Mouse (Mus musculus): ENCODE data around the gene Atp2a1.
A peak's percentile ranks its signal among the peaks of the same experiment; 100 is the strongest.
"Not testable (repeated sequence)": the region's sequence is repeated elsewhere in the genome, so short reads cannot be mapped to it uniquely, and the experiment has no call there.

The Atp2a1 gene

DNA sequence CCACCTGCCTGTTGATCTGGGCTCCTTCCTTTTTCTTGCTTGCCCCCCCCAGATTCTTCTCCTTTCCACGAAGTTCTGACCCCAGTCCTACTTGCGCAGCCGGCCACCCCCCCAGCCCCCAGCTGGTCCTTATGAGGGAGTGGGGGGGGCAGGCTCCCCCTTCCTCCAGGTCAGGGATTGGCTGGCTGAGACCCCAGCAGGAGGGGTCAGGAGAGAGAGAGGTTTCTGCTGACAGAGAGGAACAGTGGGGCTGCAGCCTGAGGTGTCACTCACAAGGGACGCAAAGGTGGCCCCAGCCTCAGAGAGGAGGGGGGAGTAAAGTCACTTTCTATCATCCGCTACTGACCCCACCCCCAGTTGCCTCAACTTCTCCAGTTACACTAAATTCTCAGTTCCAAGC lies at the start of gene Atp2a1:
Gene Atp2a1, minus strand, starts transcription at position 105 of the 400 bp plus-strand sequence.
- no peak for DNase-seq

DNA sequence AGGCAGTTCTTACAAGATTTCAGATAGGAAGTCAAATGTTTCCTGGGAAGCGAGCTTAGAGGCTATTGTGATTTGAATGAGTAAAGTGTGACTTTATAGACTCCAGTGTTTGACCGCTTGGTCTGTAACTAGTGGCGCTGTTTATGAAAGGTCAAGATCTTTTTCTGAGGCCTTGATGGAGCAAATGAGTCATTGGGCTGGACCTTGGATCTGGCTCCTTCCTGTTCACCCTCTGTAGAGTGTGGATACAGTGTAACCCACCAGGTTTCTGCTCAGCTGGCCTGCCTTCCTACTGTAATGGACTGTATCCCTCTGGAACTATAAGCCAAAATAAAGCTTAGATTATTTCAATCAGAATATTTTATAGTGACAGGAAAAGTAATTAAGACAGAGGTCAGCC lies 48.4 kb upstream of the Atp2a1 start:
- DNase-seq = no peak

DNA sequence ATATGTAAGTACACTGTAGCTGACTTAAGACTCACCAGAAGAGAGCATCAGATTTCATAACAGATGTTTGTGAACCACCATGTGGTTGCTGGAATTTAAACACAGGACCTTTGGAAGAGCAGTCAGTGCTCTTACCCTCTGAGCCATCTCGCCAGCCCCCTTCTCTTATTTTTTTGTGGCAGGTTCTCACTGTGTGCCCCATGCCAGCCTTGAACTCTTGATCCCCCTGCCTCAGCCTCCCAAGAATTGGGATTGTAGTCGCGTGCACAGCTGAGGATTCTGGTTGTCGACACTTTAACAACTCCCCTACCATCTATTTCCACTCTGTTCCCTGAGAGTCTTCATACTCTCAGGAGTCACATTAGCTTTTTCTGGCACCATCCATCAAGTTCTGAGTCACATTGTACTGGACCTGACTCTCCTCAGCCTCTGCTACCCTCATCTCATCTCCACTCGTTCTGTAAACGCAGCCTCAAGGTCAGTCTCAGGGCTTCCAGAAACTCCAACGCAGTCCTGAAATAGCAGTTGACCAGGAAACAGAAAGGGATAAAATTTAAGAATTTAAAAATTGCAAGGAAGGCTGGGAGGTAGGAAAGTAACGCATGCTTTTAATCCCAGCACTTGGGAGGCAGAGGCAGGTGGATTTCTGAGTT lies 44.3 kb upstream of the Atp2a1 start:
- no peak for DNase-seq

DNA sequence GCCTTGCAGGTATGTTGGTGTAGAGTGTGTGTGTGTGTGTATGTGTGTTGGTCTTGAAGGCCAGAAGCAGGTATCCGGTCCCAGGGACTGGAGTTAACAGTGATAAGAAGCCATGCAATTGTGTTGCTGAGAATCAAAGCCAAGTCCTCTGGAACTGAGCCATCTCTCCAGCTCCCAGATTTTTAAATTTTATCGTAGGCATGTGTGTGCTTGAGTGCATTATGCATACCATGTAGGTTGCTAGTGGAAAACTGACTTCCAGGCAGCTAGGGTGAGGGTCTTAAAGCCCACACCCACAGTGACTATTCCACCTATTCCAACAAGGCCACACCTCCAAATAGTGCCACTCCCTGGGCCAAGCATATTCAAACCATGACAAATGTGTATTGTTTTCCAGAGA lies 42.0 kb upstream of the Atp2a1 start:
- no peak for DNase-seq

DNA sequence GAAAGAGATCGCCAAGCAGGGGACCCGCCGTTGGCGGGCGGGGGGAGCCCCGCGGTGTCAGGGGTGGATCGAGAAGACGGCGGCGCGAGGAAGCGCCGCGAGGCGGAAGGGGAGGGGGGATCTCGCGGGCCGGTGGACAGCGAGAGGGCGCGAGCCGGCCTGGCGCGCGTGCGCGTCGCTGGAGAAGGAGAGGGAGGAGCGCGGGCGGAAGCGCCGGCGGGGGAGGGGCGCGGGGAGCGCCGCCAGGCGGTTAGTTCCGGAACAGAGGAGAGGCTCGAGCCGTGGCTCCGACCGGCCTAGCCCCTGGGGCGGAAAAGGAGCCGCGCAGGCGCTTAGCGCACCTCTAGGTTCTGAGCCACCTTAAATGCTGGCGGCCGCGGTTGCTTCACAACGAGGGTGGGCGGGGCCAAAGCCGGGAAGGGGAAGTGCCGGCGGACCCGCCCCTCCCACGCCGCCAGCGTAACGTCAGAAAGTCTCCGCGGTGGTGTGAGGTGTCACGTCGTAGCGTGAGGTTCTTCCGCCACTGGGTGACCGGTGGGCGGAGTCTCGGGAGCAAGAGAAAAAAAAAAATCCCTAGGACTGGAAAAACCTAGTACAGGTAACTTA lies 40.5 kb upstream of the Atp2a1 start, which contains the start of gene Atxn2l:
Gene Atxn2l, minus strand, starts transcription at position 165 of the 606 bp plus-strand sequence.
- DNase-seq = peak; percentile 99 to 100

DNA sequence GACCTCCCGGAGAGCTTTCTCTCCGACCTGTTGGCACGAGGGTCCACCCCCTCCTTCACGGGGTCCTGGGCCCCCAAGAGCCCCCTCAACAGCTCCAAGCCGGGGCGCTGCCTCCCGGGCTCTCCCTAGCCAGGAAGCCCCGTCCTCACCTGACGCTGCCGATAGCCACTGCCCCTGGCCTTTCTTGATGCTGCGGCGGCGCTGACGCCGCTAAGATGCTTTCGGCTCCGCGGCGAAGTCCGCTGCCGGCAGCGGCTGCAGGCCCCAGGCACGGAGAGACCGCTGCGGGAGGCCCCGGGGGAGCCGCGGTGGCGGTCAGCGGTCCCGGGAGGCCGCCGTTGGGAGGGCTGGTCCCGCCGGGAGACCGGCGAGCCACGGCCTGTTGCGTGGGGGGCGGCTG lies 39.8 kb upstream of the Atp2a1 start:
- DNase-seq = no peak

DNA sequence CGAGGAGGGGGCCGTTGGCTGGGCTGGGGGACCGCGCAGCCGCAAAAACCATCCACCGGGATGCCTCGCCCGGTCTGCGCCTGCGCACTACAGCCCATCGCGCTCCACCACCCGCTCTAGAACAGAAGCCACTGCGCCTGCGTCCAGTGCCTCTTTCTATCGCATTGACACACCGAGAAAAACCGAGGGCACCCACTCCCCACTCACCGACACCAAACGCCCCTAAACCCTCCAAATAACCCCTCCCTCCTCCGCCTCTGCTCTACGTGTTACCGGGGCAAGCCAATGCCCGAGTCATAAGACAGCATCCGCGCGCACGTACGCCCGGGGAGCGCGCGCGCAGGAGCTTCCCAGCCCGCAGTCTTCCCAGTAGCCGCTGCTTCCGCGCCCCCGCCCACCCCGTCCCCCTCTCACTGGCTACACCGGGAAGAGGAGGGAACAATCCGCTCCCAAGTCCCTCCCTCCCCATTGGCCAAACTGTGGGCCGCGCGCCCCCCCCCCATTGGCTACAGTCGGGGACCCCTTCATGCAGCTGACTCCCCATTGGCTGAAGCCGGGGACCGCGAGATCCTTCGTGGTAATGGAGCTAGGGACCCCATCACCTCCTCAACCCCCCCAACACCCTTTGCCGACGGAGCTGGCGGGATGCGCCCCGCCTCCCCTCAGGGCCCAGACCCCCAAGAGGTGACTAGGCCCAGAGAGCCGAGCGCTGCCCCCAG lies 39.3 kb upstream of the Atp2a1 start:
- peak; percentile 93 to 95 for DNase-seq

DNA sequence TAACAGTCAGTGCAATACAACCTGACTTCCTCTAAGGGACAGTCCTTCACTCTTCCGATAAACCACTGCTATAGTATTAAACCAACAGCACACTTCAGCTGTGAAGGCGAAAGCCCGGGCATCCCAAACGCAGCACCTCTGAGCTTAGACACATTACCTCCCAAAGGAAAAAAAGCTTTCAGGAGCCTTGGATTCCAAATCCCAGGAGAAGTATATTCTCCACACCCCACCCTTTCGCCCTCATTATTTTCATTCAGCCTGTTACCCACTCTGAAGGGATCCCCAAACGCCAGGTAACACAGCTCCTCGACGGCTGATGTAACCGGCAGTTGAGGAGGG lies 38.7 kb upstream of the Atp2a1 start:
- DNase-seq = no peak

DNA sequence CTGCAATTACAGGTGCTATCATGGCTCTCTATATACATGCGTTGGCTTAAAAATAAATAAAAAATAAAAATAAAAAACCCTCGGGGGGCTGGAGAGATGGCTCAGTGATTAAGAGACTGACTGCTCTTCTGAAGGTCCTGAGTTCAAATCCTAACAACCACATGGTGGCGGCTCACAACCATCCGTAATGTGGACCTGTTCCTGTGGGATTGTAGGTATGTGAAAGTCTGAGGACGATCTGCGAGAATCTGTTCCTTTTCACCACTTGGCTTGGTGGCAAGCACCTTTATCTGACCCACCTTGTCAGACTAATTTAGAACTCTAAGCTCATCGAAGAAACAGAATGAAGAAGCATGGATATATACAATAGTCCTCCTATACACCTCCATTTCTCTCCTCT lies 36.5 kb upstream of the Atp2a1 start:
- DNase-seq = no peak

DNA sequence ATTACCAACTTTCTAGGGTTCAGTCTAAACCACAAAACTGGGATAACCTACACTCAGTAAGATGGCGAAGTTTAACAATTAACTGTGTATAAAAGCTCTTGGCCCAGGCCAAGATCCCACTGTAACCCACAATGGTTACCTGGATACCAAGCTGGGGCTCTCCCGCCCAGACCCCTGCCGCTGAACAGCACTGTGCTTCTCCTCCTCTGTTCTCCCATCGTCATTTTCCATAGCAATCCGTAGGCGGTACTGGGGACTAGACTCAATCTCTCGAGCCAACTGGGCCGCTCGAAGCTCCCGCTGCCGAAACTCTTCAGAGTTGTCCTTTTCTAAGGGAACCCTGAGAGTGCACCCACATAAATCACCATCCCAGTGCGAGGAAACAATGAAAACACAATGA lies 35.1 kb upstream of the Atp2a1 start:
- DNase-seq = no peak

DNA sequence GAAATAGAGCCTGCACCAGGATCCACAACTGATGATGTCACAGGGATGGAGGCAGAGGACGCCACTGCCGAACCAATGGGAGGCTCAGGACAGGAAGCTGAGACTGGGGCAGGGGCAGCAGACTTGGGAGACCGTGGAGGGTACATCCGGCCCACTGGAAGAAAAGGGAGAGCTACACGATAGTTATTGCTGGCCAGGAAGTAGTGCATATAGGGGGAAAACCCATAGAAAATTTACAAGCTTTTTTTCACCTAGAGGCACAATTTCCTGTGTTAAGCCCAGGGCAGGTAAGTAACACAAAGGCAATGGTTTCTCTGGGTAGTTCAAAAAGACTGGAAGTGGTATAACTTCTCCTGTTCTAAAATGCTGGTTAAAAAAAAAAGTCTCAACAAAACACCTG lies 33.6 kb upstream of the Atp2a1 start:
- DNase-seq = no peak

DNA sequence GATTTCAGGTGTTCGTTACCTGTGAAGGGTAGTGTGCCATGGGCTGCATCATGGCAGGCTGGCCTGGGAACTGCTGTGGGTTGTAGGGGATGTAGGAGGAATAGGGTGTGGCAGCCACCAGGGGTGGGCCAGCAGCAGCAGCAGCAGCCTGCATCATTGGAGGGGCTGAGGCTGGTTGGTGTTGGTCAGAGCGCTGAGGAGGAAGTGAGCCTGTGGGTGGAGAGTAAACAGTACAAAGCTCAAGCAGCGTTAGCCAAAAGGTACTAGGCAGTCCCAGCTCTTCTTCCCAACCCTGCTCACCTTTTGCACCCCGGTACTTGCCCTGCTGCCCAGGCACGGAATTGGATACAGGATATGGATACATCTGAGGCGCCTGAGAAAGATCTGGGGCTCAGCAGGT lies 31.2 kb upstream of the Atp2a1 start:
- DNase-seq = no peak

DNA sequence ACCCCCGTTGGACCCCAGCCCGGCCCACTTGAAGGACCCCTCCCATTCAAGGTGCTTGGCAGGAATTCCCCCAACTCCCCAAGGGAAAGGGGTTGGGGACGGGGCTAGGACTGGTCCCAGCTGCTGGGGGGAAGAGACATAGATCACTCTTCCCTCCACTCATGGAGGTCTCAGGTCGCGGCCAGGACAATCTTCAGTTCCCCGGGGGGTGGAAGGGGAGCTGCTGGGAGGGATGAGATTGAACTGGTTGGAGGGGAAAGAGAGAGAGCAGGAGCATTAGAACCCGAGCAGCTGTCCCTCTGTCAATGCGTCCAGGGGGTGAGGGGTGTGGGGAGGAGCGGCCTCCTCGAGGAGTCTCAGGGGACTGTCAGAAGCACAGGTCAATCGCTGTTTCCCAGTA lies 29.1 kb upstream of the Atp2a1 start:
- DNase-seq = no peak

DNA sequence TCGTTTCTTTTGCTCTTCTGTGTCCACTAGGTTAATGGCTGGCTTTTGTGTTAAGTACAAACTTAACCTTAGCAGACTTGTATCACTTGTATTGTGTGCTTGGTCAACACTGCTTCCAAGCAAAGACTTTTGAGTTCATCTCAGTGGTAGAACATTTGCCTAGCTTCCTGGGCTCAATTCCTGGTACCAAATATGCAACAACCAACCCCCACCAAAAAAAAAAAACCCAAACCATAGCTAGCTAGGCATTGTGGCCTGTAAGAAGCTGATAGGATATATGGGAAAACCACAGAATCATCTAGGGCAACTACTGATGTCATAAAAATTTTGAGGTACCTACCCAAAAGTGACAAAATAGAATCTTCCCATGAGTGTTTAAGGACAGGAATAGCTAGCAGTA lies 28.1 kb upstream of the Atp2a1 start:
- DNase-seq = no peak

DNA sequence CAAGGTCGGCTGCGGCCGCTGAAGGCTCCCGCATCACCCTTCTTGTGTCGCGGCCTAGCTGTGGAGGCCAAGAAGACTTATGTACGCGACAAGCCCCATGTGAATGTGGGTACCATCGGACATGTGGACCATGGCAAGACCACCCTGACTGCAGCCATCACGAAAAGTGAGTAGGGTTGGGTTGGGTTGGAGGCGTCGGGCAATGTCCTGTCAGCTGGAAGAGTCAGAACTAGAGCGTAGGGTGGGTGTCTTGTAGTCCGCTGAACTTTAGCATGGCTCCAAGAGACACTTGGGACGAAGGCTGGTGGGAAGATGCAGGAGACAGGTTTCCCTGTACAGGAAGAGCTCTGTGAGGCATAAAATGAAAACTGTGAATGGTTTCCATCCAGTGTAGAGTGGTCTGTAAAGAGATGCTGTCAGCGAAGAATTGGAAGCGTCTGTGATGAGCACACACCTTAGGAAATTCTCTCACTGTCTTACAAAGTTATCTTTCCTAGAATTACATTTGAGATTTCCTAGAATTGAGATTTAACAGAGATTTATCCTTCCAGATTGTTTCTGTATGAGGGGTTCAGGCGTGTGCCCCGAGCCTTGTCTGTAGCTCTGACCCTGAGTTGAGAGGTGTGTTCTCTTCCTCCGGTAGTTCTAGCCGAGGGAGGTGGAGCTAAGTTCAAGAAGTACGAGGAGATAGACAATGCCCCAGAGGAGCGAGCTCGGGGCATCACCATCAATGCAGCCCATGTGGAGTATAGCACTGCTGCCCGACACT lies 24.9 kb upstream of the Atp2a1 start:
- DNase-seq = not testable (repeated sequence)

DNA sequence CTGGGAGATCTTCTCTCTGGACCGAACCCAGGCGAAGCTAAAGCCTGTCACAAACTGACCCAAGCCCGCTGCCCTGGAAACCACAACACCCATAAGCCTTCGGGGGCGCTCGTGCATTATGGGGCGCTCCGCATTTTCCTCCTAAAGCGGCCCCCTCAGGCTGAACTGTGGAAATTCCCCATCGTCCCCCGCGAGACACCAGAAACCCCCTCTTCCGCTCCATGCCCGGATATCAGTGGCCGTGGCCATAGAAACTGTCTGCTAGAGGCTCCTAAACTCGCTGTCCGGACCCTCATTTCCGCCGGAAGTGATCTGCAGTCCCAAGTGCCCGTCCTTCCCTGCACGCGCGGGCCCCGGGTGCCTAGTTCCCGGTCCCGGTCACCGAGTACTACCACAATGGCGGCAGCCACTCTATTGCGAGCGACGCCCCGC lies 24.2 kb upstream of the Atp2a1 start, which contains the start of gene Tufm:
Gene Tufm, plus strand, starts transcription at position 310 of the 432 bp plus-strand sequence.
- peak; percentile 96 for DNase-seq

DNA sequence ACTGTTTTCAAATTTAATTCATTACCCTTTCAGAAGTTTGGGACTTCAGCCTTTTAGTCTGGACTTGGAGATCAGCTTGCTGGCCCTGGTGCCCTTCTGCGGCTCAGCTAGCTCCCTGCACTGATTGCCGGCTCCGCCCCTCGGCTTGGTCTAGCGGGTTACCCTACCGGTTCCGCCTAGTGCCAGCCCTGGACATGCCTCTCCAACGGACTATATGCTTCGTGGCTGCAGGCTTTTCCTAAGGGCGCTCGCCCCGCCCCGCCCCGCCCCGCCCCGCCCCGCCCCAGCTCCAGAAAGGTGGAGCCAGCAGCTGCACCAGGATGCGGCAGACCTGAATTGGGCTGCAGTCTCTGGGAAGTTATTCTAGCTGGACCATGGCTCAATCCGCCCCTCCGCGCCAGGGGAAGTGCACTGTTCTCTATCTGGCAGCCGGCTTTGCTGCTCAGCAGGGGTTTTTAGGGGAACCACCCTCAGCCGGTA lies 19.5 kb upstream of the Atp2a1 start:
- DNase-seq = peak; percentile 79 to 87

DNA sequence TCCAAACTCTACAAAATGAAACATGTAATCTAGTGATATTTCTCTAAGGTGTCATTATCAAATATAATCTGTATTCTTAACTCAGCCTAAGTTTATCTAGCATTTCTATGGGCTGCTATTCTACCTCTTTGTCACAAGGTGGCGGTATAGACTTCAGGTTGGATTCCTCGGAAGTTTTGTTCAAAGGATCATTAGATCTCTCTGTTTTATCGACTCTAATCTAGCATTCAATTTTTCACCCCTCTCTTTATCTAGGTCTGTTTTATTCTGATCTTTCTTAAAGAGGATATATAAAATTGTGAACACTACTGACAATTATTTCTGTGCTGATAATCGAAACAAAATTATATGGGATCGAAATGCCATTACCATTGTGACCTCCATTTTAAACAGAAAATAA lies 18.8 kb upstream of the Atp2a1 start:
- DNase-seq = no peak

DNA sequence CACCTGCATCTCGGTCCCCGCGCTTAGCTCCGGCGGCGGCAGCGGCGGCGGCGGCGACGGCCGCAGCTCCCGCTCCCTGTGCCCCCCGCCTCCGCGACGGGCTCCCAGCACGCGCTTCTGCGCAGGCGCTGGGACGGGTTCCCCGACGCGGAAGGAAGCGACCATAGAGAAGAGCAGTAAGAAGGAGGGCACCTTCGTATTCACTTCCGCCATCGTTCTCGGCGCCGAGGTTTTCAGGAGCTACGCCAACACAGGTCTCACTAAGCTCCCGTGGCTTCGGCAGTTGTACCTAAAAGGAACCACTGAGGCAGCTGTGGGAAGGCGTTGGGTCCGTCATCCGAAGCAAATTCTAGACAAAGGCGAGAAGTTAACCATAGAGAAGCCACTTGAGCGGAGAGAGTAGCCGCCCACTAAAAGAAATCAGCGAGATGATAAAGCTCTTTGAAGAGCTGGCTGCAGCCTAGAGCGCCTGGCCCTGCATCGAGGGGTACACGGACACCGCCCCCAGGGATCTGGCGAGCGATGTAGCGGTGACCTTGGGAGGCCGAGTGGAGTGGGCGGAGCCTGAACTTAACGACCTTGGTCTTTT lies 12.2 kb upstream of the Atp2a1 start, which contains the start of gene Sh2b1:
Gene Sh2b1, minus strand, starts transcription at position 432 of the 589 bp plus-strand sequence.
- peak; percentile 88 to 89 for DNase-seq

DNA sequence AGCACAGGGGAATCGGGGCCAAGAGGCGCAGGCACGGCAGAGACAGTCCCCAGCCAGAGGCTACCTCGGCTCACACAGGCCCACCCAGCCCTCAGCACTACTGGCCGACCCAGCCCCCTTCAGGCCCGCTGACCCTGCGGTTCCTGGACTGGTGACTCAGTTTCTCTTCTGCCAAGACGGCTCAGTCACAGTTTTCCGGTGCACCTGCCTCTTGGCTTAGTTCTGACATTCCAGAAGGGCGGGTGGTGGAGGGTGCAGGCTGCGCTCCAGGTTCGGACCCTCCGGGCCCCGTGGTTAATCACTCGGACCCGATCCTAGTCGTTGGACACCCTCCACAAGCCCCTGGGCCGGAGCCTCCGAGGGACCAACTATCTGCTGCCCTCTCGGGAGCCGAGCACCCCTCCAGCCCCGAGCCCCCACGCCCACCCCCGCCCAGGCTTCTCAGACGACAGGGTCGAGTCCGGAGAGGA lies 11.6 kb upstream of the Atp2a1 start:
- peak in 1 of 2 experiments; percentile 37 for DNase-seq

DNA sequence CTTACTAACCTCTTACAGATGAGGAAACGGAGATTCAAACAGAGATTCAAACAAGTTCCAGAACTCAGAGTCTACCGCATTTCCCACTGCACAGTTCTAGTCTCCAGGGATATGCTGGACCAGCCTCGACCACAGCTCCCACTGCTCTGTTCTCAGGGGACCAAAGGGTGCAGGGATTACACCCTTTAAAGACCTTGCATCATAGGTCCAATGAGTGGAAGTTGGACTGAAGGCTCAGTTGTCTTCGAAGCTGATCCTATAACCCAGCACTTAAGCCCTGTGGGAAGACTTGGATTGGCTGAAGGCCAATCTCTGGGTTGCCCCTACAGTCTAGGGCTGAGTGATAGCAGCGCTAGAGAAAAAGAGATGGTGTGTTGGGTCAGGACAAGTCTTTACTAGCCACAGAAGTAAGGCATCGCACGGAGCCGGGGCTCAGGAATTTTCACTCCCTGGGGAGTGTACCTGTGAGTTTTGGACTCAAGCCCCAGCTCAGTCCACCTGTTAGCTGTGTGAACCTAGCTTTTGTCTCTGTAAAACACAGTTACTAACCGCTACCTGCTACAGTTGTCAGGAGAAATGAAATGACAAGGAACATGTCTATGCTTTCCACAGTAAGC lies 10.7 kb upstream of the Atp2a1 start:
- DNase-seq = no peak

DNA sequence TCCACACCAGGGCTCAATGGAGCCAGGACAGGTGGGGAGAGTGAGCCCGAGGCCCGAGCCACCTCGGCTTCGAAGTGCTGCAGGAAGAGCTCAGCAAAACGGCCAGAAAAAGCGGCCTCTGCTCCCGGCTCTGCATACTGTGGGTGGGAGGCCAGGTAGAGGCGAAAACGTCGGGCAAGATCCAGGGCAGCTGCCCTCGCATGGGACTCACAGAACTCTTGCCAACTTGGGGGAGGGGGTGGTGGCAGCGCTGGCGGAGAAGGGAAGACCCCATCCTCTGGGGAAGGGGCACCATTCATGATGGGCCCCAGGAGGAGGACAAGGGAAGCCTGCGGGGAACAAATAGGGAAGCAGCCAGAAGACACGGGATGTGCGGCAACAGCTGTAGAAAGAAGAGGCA lies 9.8 kb upstream of the Atp2a1 start:
- DNase-seq = no peak
